Mouse (Mus musculus) stomach, embryonic 16.5 days (tissue): Measurements from ENCODE around the gene Meis2. TPM values are rescaled to one million over a fixed set of nuclear protein-coding genes. Genes with fewer than 3 reads are reported as not detected.

Experiments
- ATAC-seq: fragments of 200-750 bp; cut with Nextera tagmentation; 2 replicates; pipeline ENCODE4 v1.8.0; 2017; ENCODE audit warnings: moderate number of reproducible peaks, moderate TSS enrichment; ENCODE audit not compliant: insufficient read depth, low FRiP score
- H3K27ac ChIP-seq: fragments of 300-500 bp; sonication (generic); 2 replicates; pipeline ENCODE4 v1.5.1; 2014; ENCODE audit warnings: low read length
- H3K27me3 ChIP-seq: fragments of 300-500 bp; sonication (generic); 2 replicates; pipeline ENCODE4 v1.6.1; 2014; ENCODE audit warnings: low read length, control low read depth, mixed read lengths; ENCODE audit not compliant: control insufficient read depth, insufficient read depth
- H3K36me3 ChIP-seq: fragments of 300-500 bp; sonication (generic); 2 replicates; pipeline ENCODE4 v1.6.1; 2014; ENCODE audit warnings: low read length; ENCODE audit not compliant: control insufficient read depth, insufficient read depth
- H3K4me1 ChIP-seq: fragments of 300-500 bp; sonication (generic); 2 replicates; pipeline ENCODE4 v1.6.1; 2014; ENCODE audit warnings: low read length, control low read depth, mixed read lengths; ENCODE audit not compliant: control insufficient read depth, insufficient read depth
- H3K4me2 ChIP-seq: fragments of 300-500 bp; sonication (generic); 2 replicates; pipeline ENCODE4 v1.6.1; 2014; ENCODE audit warnings: low read depth, low read length, mixed read lengths
- H3K4me3 ChIP-seq: fragments of 300-500 bp; sonication (generic); replicated peaks from 2 replicates; pipeline ENCODE4 v1.5.1; 2014; ENCODE audit warnings: mild to moderate bottlenecking, low read length
- H3K9ac ChIP-seq: fragments of 300-500 bp; sonication (generic); 2 replicates; pipeline ENCODE4 v1.6.1; 2014; ENCODE audit warnings: low read length
- H3K9me3 ChIP-seq: fragments of 300-500 bp; sonication (generic); replicated peaks from 2 replicates; pipeline ENCODE4 v1.6.1; 2016; ENCODE audit warnings: low read length, control low read depth; ENCODE audit not compliant: control insufficient read depth
- WGBS: fragments of 180-500 bp; shearing (Covaris S2); extraction: QIAGEN DNeasy Blood & Tissue Kit; methylation state at CpG from one replicate; pipeline ENCODE4 v1.1.7; 2014; 5-methylcytosine and 5-hydroxymethylcytosine counted together
- polyA plus RNA-seq: library from polyadenylated mRNA; unstranded; fragments of >200 nt; fragmentation: Nextera tagmentation; extraction: Ambion mirVana; gene quantifications from 2 replicates; pipeline ENCODE4 v1.2.1, GENCODE M21; 2015

The Meis2 gene
- polyA plus RNA-seq, 1 experiment from 2014 or later: 43.3 TPM

GRCm38 (mm10) chr2:115855511-115856400, 209.9 kb downstream of the Meis2 start:
- Histone ChIP-seq H3K9ac (peak overlapping the region; percentile 34; the same call in 1 of the 2 replicates), H3K4me1 (peaks cover 23% of the 10 kb centered on the region), H3K36me3 (no peaks in the 10 kb centered on the region), H3K4me3 (peak overlapping the region; percentile 46), H3K27ac (no peak overlapping the region), H3K4me2 (peak overlapping the region; percentile 63), H3K27me3 (peaks cover 9% of the 10 kb centered on the region; the same call in 1 of the 2 replicates), H3K9me3 (no peaks in the 10 kb centered on the region)
- peak; percentile 74 for ATAC-seq
- 1% methylated on average over 33 of the region's 33 CpGs for WGBS

DNA sequence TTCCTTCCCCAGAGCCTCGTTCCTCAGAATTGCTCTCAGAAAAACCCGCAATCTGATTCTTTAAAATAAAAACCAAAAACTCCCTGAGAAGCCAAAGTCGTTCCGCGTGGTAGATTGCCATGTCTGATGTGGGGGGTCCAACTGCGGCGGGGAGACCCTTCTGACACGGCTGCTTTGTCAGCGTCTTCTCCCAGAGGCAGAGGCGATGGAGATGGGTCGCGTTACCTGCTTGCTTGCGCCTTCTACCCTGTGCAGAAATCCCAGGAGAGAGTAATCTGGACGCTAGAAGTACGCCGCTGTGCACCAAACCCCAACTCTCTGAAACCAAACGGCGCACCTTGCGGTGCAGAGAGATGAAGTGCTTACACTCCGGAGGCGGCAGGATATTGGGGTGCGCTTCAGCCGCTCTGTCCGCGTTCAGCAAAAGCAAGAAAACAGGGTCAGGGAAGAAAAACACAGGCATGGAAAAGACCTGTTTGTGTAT, 210.8 kb downstream of the Meis2 start:
- H3K9ac ChIP-seq: no peak overlapping the region
- H3K4me2 ChIP-seq: peak overlapping the region; percentile 48
- 8% methylated on average over 25 of the region's 25 CpGs for WGBS
- H3K4me3 ChIP-seq: peak overlapping the region; percentile 24
- peaks cover 15% of the 10 kb centered on the region for H3K4me1 ChIP-seq
- no peak for ATAC-seq
- no peaks in the 10 kb centered on the region for H3K36me3 ChIP-seq
- peaks cover 9% of the 10 kb centered on the region; the same call in 1 of the 2 replicates for H3K27me3 ChIP-seq
- no peaks in the 10 kb centered on the region for H3K9me3 ChIP-seq
- H3K27ac ChIP-seq: no peak overlapping the region

DNA sequence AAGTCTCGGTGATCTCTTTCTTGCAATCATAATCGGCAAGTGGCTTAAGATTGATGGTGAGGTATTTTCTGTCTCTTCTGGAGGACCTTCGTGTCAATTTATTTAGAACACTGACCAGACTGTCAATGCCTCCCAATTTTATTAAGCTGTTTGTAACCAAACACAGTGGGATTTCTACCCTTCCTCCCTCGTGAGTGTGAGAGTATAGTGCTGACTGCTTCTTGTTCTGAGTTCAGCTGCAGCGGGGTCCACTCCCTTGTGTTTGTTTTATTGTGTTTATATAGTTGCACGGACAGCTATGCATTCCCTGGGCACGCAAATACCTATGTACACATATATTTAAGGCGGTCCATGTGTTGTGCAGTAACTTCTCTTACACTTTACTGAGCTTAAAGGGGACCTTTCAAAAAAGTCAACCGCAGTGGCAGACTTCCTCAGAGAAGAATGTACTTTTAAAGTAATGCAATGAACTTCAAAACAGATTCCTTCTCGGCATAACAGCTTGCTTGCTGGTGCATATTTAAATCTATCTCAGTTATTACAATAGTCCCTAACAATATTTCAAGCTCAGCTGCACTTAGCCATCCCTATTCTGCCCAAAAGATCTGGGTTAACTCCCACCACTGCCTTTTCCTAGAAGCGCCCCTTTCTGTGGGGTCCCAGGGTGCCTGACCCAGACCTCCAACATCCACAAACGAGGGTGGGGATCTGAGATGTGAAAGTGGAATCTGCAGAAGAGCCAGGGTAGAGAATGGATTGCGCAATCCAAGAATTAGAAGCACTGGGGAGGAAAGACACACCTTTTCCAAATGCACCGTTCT, 211.4 kb downstream of the Meis2 start:
- ATAC-seq: no peak
- H3K36me3 ChIP-seq: no peaks in the 10 kb centered on the region
- peak overlapping the region; percentile 24 for H3K4me3 ChIP-seq
- peak overlapping the region; percentile 48 for H3K4me2 ChIP-seq
- peaks cover 9% of the 10 kb centered on the region; the same call in 1 of the 2 replicates for H3K27me3 ChIP-seq
- H3K27ac ChIP-seq: no peak overlapping the region
- H3K4me1 ChIP-seq: peaks cover 9% of the 10 kb centered on the region; the same call in 1 of the 2 replicates
- no peak overlapping the region for H3K9ac ChIP-seq
- H3K9me3 ChIP-seq: no peaks in the 10 kb centered on the region
- WGBS: 25% methylated on average over 14 of the region's 14 CpGs

DNA sequence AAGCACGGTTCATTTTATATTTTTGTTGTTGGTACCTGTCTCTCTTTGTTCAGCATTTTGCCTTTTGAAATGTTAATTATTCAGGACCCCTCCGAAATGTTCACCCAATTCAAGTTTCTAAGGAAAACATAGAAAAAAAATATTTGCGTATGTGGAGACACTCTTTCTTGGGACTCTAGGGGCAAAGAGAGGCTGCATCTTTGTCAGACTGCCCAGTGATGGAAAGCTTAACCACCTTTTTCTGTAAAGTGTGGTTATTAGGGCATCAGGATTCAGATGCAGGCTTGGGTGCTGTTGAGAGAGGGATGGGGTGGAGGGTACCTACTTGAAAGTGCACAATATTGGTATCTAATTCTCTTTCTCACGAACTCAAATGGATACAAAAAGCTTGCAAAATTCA, 212.4 kb downstream of the Meis2 start:
- H3K4me1 ChIP-seq: peaks cover 8% of the 10 kb centered on the region; the same call in 1 of the 2 replicates
- WGBS: 60% methylated on average over 4 of the region's 4 CpGs
- H3K4me3 ChIP-seq: no peak overlapping the region; the same call in 1 of the 2 replicates
- no peak overlapping the region for H3K9ac ChIP-seq
- H3K27me3 ChIP-seq: 0 out of 2 replicates have a peak, but pooled peaks cover 7% of the 10 kb centered on the region
- H3K9me3 ChIP-seq: no peaks in the 10 kb centered on the region
- H3K36me3 ChIP-seq: no peaks in the 10 kb centered on the region
- H3K27ac ChIP-seq: no peak overlapping the region
- H3K4me2 ChIP-seq: no peak overlapping the region
- no peak for ATAC-seq

GRCm38 (mm10) chr2:115852615-115853014, 213.0 kb downstream of the Meis2 start:
- Histone ChIP-seq H3K36me3 (no peaks in the 10 kb centered on the region), H3K4me1 (peaks cover 8% of the 10 kb centered on the region; the same call in 1 of the 2 replicates), H3K4me3 (peak overlapping the region; percentile 25), H3K4me2 (peak overlapping the region; percentile 58), H3K9ac (peak overlapping the region; percentile 16; the same call in 1 of the 2 replicates), H3K9me3 (no peaks in the 10 kb centered on the region), H3K27ac (no peak overlapping the region), H3K27me3 (0 out of 2 replicates have a peak, but pooled peaks cover 3% of the 10 kb centered on the region)
- peak; percentile 11; the same call in 1 of the 2 replicates for ATAC-seq
- WGBS: 5% methylated on average over 22 of the region's 22 CpGs

DNA sequence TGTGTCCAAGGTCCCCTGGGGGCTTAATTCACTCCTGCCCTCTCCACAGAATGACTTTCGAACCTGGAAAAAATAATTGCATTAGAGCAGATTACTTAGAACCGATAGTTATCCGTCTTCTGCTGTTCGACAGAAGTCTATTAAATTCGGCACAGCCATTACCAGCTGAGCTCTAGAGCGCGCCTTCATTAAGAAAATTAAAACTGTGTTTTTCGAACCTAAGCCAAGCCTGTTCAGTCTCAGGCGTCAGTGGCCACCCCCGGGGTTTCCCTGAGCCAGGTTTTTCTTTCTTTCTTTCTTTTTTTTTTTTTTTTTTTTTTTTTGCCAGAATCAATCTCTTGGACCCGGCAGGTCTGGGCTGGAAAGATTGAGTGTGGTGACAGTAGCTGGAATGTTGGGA, 213.5 kb downstream of the Meis2 start:
- Histone ChIP-seq H3K9me3 (no peaks in the 10 kb centered on the region), H3K27me3 (0 out of 2 replicates have a peak, but pooled peaks cover 3% of the 10 kb centered on the region), H3K4me1 (peaks cover 8% of the 10 kb centered on the region; the same call in 1 of the 2 replicates), H3K36me3 (no peaks in the 10 kb centered on the region), H3K4me2 (peak overlapping the region; percentile 58), H3K9ac (no peak overlapping the region), H3K27ac (no peak overlapping the region), H3K4me3 (peak overlapping the region; percentile 25)
- ATAC-seq: no peak
- WGBS: 36% methylated on average over 11 of the region's 11 CpGs

GRCm38 (mm10) chr2:115850961-115851360, 214.7 kb downstream of the Meis2 start:
- Histone ChIP-seq H3K4me2 (no peak overlapping the region), H3K4me3 (no peak overlapping the region), H3K9ac (no peak overlapping the region), H3K36me3 (no peaks in the 10 kb centered on the region), H3K9me3 (no peaks in the 10 kb centered on the region), H3K27ac (no peak overlapping the region), H3K27me3 (0 out of 2 replicates have a peak, but pooled peaks cover 3% of the 10 kb centered on the region), H3K4me1 (peaks cover 8% of the 10 kb centered on the region; the same call in 1 of the 2 replicates)
- no peak for ATAC-seq
- WGBS: 92% methylated on average over 4 of the region's 4 CpGs

GRCm38 (mm10) chr2:115842821-115843220, 222.8 kb downstream of the Meis2 start:
- Histone ChIP-seq H3K4me1 (no peaks in the 10 kb centered on the region), H3K27ac (no peak overlapping the region), H3K36me3 (no peaks in the 10 kb centered on the region), H3K9me3 (no peaks in the 10 kb centered on the region), H3K4me3 (no peak overlapping the region), H3K9ac (no peak overlapping the region), H3K4me2 (no peak overlapping the region), H3K27me3 (no peaks in the 10 kb centered on the region)
- ATAC-seq: no peak
